Mouse (Mus musculus) mesoderm, embryonic 11.5 days (tissue): ENCODE results near the gene Olfr250.
"Not testable (repeated sequence)": the region's sequence is repeated elsewhere in the genome, so short reads cannot be mapped to it uniquely, and the experiment has no call there.

Source experiments
- DNase-seq: peaks from one replicate; pipeline ENCODE4 v3.0.0-alpha.2; 2012; ENCODE audit warnings: low read depth, low spot score

Gene Olfr250

DNA sequence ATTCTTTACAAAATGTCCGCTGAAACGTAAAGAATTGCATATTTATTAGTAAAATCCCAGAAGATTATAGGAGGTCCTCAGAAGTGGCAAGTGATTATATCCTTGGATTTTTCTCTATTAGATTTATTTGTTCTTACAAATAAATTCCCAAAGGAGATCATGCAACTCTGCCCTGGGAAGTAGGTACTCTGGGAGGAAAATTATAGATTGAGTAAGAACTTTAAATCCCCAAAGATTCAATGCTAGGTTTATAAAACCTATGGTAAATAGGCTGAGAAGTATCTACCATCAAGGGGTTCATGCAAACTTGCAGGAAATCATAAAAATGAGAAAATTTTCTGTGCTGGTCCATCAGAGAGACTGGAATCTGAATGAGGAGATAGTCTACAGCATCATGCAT, at the start of gene Olfr250:
TSS of gene Olfr250 (plus strand) at position 301 of the 400 bp plus-strand sequence.
- DNase-seq: no peak

DNA sequence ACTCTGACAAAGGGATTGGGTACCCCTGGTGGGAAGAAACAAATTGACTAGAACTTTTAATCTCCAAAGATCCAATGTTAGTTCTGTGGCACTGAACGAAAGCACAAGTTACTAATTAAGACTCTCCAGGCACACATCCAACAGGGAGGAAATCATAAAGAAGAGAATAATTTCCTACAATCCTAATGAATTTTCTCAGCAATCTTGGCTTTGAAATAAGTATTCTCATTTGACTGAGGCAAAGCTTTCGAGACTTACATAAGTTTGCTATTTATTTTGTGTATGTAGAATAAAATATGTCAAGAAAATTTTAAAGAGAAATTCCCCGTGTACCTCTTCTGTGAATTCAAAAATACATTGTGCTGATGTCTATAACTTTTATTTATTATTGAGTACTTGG, 37.9 kb upstream of the Olfr250 start, which contains the start of gene Olfr25:
TSS of gene Olfr25 (plus strand) at position 301 of the 400 bp plus-strand sequence.
- no peak for DNase-seq

DNA sequence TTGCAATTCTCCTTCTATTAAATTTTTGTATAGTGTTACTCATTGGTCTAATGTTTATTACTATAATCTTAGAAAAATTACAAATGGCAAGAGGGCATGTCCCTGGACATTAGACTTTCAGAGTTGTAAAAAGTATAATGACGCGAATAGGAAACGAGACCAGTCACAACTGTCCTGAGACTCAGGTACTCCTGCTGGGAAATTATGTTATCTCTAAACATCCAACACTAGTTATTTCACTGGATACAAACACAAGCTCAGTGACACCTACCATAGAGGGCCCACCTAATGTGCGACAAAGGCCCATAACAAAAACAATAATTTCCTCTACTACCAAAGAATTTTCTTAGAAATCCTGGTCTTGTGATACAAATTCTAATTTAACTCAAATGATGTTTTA, 18.6 kb upstream of the Olfr250 start, which contains the start of gene Olfr898:
TSS of gene Olfr898 (plus strand) at position 301 of the 400 bp plus-strand sequence.
- no peak for DNase-seq

DNA sequence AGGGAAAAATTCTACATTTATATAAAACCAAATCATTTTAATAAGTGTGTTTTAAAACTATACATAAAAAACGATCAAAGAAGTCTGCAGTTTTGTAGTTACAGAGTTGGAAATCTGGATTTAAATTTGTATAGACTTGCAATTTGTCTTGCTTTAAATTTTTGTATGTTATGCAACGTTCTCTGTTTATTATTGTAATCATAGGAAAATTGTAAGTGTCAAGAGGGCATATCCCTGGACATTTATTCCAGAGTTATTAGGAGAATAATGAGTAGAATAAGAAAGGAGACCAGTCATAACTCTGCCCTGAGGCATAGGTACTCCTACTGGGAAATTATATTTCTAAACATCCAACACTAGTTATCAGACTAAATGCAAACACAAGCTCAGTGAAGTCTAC, 10.1 kb downstream of the Olfr250 start, which contains the start of gene Olfr251:
TSS of gene Olfr251 (plus strand) at position 301 of the 400 bp plus-strand sequence.
- DNase-seq: no peak

DNA sequence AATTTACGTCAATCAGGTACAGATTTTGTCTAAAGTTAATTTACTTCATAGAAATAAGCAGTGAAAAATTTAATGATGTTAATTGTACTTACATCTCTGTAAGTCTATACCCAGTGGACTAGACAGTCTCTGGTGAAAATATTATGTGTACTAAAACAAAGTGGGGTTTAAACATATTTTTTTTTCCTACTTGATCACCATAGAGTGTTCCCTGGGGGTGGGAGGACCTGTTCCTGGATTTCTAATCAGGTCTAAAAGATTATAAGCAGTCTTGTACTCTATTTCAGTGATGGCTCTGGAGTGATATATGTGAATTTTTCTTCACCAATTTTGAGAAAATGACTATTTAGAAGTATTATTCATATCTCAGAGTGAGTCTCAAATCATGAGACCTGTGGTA, 34.7 kb downstream of the Olfr250 start, which contains the start of gene Olfr147:
TSS of gene Olfr147 (plus strand) at position 301 of the 400 bp plus-strand sequence.
- no peak for DNase-seq

DNA sequence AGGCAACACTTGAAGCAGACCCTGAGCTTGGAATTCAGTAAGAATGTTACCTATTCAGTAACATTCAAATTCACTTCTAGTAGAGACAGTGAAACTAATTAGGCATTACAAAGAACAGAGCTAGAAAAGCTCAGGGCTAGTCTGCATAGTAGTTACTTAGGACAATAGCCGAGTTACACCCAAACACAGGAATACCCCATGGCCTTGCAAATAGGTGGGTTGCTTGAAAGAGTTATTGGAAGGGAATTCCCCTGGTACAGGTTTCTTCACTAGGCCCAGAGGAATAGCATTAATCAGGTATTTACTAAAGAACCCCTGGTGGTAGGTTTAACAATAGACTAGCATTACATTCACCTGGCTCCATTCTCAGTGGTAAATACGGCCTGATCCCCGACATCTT, 40.8 kb downstream of the Olfr250 start:
- DNase-seq: not testable (repeated sequence)

DNA sequence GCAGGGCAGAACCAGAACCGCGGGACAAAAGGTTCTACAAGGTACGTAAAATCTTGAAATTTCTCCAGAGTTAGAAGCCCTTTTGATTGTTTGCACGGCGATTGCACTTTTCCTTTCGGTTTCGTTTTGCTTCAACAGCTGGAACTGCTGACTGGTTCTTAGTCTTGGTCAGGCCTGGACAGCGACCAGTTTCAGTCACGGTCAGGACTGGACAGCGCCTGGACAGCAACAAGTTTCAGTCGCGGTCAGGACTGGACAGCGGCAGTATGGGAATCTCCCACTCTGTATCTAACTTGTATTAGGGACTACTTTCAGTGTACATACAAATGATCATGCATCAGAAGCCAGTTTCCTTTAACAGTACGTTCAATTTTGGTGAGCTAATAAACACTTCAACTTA, 46.8 kb downstream of the Olfr250 start:
- peak; percentile 1 for DNase-seq
